Mouse (Mus musculus) kidney, embryonic 15.5 days (tissue): ENCODE data around the gene Cdh4. TPM values are rescaled to one million over a fixed set of nuclear protein-coding genes. Genes with fewer than 3 reads are reported as not detected.
A peak's percentile ranks its signal among the peaks of the same experiment; 100 is the strongest.

ENCODE experiments used
- ATAC-seq: fragments of 200-750 bp; cut with Nextera tagmentation; replicated peaks from 2 replicates; pipeline ENCODE4 v1.8.0; 2017; ENCODE audit warnings: moderate TSS enrichment; ENCODE audit not compliant: low FRiP score
- H3K27ac ChIP-seq: fragments of 300-500 bp; sonication (generic); 2 replicates; pipeline ENCODE4 v1.5.1; 2015; ENCODE audit warnings: mild to moderate bottlenecking, inconsistent platforms
- H3K27me3 ChIP-seq: fragments of 300-500 bp; sonication (generic); 2 replicates; pipeline ENCODE4 v1.6.1; 2015; ENCODE audit warnings: inconsistent platforms
- H3K36me3 ChIP-seq: fragments of 300-500 bp; sonication (generic); 2 replicates; pipeline ENCODE4 v1.6.1; 2015; ENCODE audit warnings: inconsistent platforms
- H3K4me1 ChIP-seq: fragments of 300-500 bp; sonication (generic); 2 replicates; pipeline ENCODE4 v1.6.1; 2015; ENCODE audit warnings: inconsistent platforms
- H3K4me2 ChIP-seq: fragments of 300-500 bp; sonication (generic); 2 replicates; pipeline ENCODE4 v1.6.1; 2015; ENCODE audit warnings: moderate library complexity, mild to moderate bottlenecking, inconsistent platforms
- H3K4me3 ChIP-seq: fragments of 300-500 bp; sonication (generic); replicated peaks from 2 replicates; pipeline ENCODE4 v1.5.1; 2015; ENCODE audit warnings: mild to moderate bottlenecking, inconsistent platforms
- H3K9ac ChIP-seq: fragments of 300-500 bp; sonication (generic); 2 replicates; pipeline ENCODE4 v1.6.1; 2015; ENCODE audit warnings: mild to moderate bottlenecking, inconsistent platforms
- H3K9me3 ChIP-seq: fragments of 300-500 bp; sonication (generic); replicated peaks from 2 replicates; pipeline ENCODE4 v1.6.1; 2016; ENCODE audit warnings: inconsistent platforms
- WGBS: fragments of 180-500 bp; shearing (Covaris S2); methylation state at CpG from one replicate; pipeline ENCODE4 v1.1.7; 2015; ENCODE audit warnings: mixed read lengths; 5-methylcytosine and 5-hydroxymethylcytosine counted together
- polyA plus RNA-seq: library from polyadenylated mRNA; unstranded; fragments of >200 nt; fragmentation: Nextera tagmentation; extraction: Ambion mirVana; gene quantifications from 2 replicates; pipeline ENCODE4 v1.2.1, GENCODE M21; 2015

Cdh4 gene
- polyA plus RNA-seq, 1 experiment from 2014 or later: 23.2 TPM

- no peak overlapping the region for H3K9ac ChIP-seq
- H3K4me3 ChIP-seq: no peak overlapping the region
- no peaks in the 10 kb centered on the region for H3K27me3 ChIP-seq
- 56% methylated on average over 10 of the region's 10 CpGs for WGBS
- H3K27ac ChIP-seq: no peak overlapping the region
- H3K4me2 ChIP-seq: no peak overlapping the region
- no peaks in the 10 kb centered on the region for H3K36me3 ChIP-seq
- peak; percentile 38 for ATAC-seq
- no peaks in the 10 kb centered on the region for H3K9me3 ChIP-seq
- H3K4me1 ChIP-seq: peaks cover 17% of the 10 kb centered on the region; the same call in 1 of the 2 replicates
These were observed 163.0 kb downstream of the Cdh4 start for GRCm38 (mm10) chr2:179605255-179605654.

- Histone ChIP-seq H3K27me3 (no peaks in the 10 kb centered on the region), H3K36me3 (no peaks in the 10 kb centered on the region), H3K4me1 (peaks cover 13% of the 10 kb centered on the region; the same call in 1 of the 2 replicates), H3K27ac (no peak overlapping the region), H3K4me3 (no peak overlapping the region), H3K4me2 (no peak overlapping the region), H3K9ac (no peak overlapping the region), H3K9me3 (no peaks in the 10 kb centered on the region)
- WGBS: 69% methylated on average over 2 of the region's 2 CpGs
- no peak for ATAC-seq
These were observed 164.1 kb downstream of the Cdh4 start for GRCm38 (mm10) chr2:179606341-179606740.

GRCm38 (mm10) chr2:179615906-179616305 is 173.7 kb downstream of the Cdh4 start:
- ATAC-seq: no peak
- WGBS: 57% methylated on average over 5 of the region's 5 CpGs
- H3K27me3 ChIP-seq: no peaks in the 10 kb centered on the region
- no peak overlapping the region for H3K4me3 ChIP-seq
- no peaks in the 10 kb centered on the region for H3K4me1 ChIP-seq
- no peak overlapping the region for H3K4me2 ChIP-seq
- no peak overlapping the region for H3K9ac ChIP-seq
- H3K36me3 ChIP-seq: no peaks in the 10 kb centered on the region
- H3K27ac ChIP-seq: no peak overlapping the region
- no peaks in the 10 kb centered on the region for H3K9me3 ChIP-seq

GRCm38 (mm10) chr2:179623643-179624473 is 181.6 kb downstream of the Cdh4 start:
- H3K4me3 ChIP-seq: no peak overlapping the region
- H3K27ac ChIP-seq: no peak overlapping the region
- no peaks in the 10 kb centered on the region for H3K9me3 ChIP-seq
- no peaks in the 10 kb centered on the region for H3K4me1 ChIP-seq
- no peak overlapping the region for H3K9ac ChIP-seq
- no peak for ATAC-seq
- H3K36me3 ChIP-seq: no peaks in the 10 kb centered on the region
- 70% methylated on average over 17 of the region's 17 CpGs for WGBS
- no peak overlapping the region for H3K4me2 ChIP-seq
- H3K27me3 ChIP-seq: no peaks in the 10 kb centered on the region

GRCm38 (mm10) chr2:179627563-179627962 is 185.3 kb downstream of the Cdh4 start:
- Histone ChIP-seq H3K4me2 (no peak overlapping the region), H3K4me1 (no peaks in the 10 kb centered on the region), H3K27me3 (no peaks in the 10 kb centered on the region), H3K4me3 (no peak overlapping the region), H3K9ac (no peak overlapping the region), H3K27ac (no peak overlapping the region), H3K36me3 (no peaks in the 10 kb centered on the region), H3K9me3 (no peaks in the 10 kb centered on the region)
- 87% methylated on average over 2 of the region's 2 CpGs for WGBS
- no peak for ATAC-seq

- WGBS: 41% methylated on average over 10 of the region's 10 CpGs
- H3K9me3 ChIP-seq: no peaks in the 10 kb centered on the region
- H3K27ac ChIP-seq: no peak overlapping the region
- H3K4me3 ChIP-seq: no peak overlapping the region
- H3K36me3 ChIP-seq: no peaks in the 10 kb centered on the region
- H3K9ac ChIP-seq: no peak overlapping the region
- H3K27me3 ChIP-seq: no peaks in the 10 kb centered on the region
- H3K4me2 ChIP-seq: no peak overlapping the region
- ATAC-seq: no peak
- H3K4me1 ChIP-seq: no peaks in the 10 kb centered on the region
These were observed 188.5 kb downstream of the Cdh4 start for GRCm38 (mm10) chr2:179630720-179631119.

GRCm38 (mm10) chr2:179640576-179641301 is 198.5 kb downstream of the Cdh4 start:
- H3K4me1 ChIP-seq: no peaks in the 10 kb centered on the region
- ATAC-seq: no peak
- H3K4me3 ChIP-seq: no peak overlapping the region
- 89% methylated on average over 15 of the region's 15 CpGs for WGBS
- no peak overlapping the region for H3K27ac ChIP-seq
- H3K9ac ChIP-seq: no peak overlapping the region
- no peaks in the 10 kb centered on the region for H3K9me3 ChIP-seq
- no peaks in the 10 kb centered on the region for H3K36me3 ChIP-seq
- H3K4me2 ChIP-seq: no peak overlapping the region
- no peaks in the 10 kb centered on the region for H3K27me3 ChIP-seq

- no peaks in the 10 kb centered on the region for H3K4me1 ChIP-seq
- no peak overlapping the region for H3K9ac ChIP-seq
- WGBS: 83% methylated on average over 20 of the region's 20 CpGs
- no peak overlapping the region for H3K4me2 ChIP-seq
- no peaks in the 10 kb centered on the region for H3K36me3 ChIP-seq
- no peaks in the 10 kb centered on the region for H3K27me3 ChIP-seq
- no peak overlapping the region for H3K4me3 ChIP-seq
- no peak for ATAC-seq
- no peaks in the 10 kb centered on the region for H3K9me3 ChIP-seq
- H3K27ac ChIP-seq: no peak overlapping the region
These were observed 206.5 kb downstream of the Cdh4 start for GRCm38 (mm10) chr2:179648573-179649263.

GRCm38 (mm10) chr2:179649370-179649769 is 207.1 kb downstream of the Cdh4 start:
- Histone ChIP-seq H3K9ac (no peak overlapping the region), H3K36me3 (no peaks in the 10 kb centered on the region), H3K9me3 (no peaks in the 10 kb centered on the region), H3K4me2 (no peak overlapping the region), H3K4me1 (no peaks in the 10 kb centered on the region), H3K27me3 (no peaks in the 10 kb centered on the region), H3K4me3 (no peak overlapping the region), H3K27ac (no peak overlapping the region)
- 77% methylated on average over 4 of the region's 4 CpGs for WGBS
- no peak for ATAC-seq

- H3K9me3 ChIP-seq: no peaks in the 10 kb centered on the region
- H3K27me3 ChIP-seq: no peaks in the 10 kb centered on the region
- no peak overlapping the region for H3K4me2 ChIP-seq
- no peak overlapping the region for H3K4me3 ChIP-seq
- no peak overlapping the region for H3K27ac ChIP-seq
- H3K4me1 ChIP-seq: no peaks in the 10 kb centered on the region
- 87% methylated on average over 9 of the region's 9 CpGs for WGBS
- H3K36me3 ChIP-seq: no peaks in the 10 kb centered on the region
- H3K9ac ChIP-seq: no peak overlapping the region
- ATAC-seq: no peak
These were observed 207.9 kb downstream of the Cdh4 start for GRCm38 (mm10) chr2:179650168-179650567.

- H3K4me2 ChIP-seq: no peak overlapping the region
- no peaks in the 10 kb centered on the region for H3K36me3 ChIP-seq
- no peaks in the 10 kb centered on the region for H3K4me1 ChIP-seq
- no peak overlapping the region for H3K27ac ChIP-seq
- no peaks in the 10 kb centered on the region for H3K27me3 ChIP-seq
- H3K4me3 ChIP-seq: no peak overlapping the region
- no peak for ATAC-seq
- WGBS: 80% methylated on average over 3 of the region's 3 CpGs
- H3K9me3 ChIP-seq: no peaks in the 10 kb centered on the region
- no peak overlapping the region for H3K9ac ChIP-seq
These were observed 213.3 kb downstream of the Cdh4 start for GRCm38 (mm10) chr2:179655506-179655905.

GRCm38 (mm10) chr2:179659254-179659653 is 217.0 kb downstream of the Cdh4 start:
- no peak for ATAC-seq
- Histone ChIP-seq H3K9me3 (no peaks in the 10 kb centered on the region), H3K9ac (no peak overlapping the region), H3K4me1 (peaks cover 24% of the 10 kb centered on the region), H3K27me3 (peaks cover 16% of the 10 kb centered on the region), H3K27ac (no peak overlapping the region), H3K4me2 (no peak overlapping the region), H3K4me3 (no peak overlapping the region), H3K36me3 (no peaks in the 10 kb centered on the region)
- WGBS: 79% methylated on average over 1 of the region's 1 CpGs
